Mouse (Mus musculus) brain, embryonic 18.5 days (tissue): ENCODE data around the gene St6galnac3.

Experiments
- DNase-seq: peaks from one replicate; pipeline ENCODE4 v3.0.0-alpha.2; 2012; ENCODE audit warnings: low read depth, low spot score

The St6galnac3 gene

GRCm38 (mm10) chr3:153354186-153354987, 370.6 kb downstream of the St6galnac3 start:
- DNase-seq: no peak

DNA sequence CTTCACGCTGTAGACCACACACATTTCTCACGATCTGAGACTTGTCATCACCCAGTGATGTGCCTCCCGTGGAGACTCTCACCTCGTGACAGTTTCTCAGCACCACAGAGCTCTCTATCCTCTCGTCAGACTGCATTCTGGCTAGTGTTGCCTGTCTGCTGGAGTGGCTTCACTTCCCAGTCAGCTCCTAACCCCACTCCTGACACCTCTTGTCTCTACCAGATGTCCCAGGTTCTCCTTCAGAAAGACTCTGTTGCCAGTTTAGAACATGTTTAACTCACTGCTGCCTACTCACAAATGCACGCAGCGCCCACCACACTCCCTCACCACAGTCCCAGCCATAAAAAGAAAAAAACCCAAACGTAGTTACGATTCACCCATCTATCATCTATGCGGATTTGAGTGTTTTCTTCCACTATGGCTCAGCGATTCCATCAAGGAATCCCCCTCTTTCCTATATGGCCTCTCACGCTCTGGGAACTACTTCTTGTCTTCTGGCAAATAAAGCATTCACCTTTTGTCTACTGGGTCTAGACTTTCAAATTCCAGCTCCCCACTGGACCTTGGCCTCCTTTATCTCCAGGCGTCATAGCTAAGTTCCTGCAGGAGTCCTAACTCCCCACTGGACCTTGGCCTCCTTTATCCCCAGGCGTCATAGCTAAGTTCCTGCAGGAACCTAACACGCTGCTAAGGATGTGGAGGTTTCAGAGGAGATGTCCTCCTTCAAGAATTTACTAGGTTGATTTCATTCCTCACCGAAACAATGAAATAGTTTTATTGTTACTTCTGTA, 371.5 kb downstream of the St6galnac3 start:
- no peak for DNase-seq

DNA sequence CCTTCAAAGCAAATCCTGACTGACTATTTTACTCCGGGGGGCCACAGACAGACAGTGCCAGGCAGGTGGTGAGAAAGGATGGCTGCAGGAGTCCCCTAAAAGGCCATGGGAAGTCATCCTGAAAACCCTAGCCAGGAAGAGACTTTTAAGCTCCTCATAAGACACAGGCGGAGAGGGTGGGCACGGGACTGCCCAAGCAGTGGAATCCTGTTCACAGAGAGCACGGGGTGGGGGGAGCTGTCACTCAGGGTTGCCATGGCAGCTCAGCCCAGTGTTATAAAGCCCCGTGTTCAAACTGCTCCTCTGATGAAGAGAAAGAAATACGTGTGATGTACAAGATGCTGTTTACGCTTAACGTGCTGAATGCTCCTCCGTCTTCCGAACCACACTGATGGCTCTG, 375.0 kb downstream of the St6galnac3 start:
- no peak for DNase-seq

DNA sequence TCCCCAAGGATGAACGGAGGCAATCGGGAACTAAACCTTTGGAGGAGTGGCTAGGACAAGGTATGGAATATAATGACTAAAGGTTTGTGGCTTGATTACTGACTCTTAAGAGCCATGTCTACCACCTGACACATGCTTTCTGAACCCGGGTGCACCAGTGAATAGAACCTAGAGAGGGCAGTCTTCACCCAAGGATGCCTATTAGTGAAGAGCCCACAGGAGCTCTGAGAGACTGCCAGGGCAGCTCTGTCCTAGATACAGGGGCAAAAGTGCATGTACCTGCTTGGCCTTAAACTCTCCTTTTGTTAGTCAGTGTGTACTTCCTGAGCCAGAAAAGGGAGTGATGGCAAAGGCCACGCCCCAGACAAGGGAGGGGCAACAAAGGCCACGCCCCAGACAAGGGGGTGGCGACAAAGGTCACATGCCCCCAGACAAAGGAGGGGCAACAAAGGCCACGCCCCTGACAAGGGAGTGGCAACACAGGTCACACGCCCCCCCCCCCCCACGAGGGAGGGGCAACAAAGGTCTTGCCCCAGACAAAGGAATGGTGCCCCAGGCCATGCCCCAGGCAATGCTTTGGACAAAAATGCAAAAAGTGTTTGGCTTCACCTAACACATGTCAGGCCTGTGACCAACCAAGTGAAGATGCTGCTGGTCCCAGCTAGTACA, 376.0 kb downstream of the St6galnac3 start:
- no peak for DNase-seq

DNA sequence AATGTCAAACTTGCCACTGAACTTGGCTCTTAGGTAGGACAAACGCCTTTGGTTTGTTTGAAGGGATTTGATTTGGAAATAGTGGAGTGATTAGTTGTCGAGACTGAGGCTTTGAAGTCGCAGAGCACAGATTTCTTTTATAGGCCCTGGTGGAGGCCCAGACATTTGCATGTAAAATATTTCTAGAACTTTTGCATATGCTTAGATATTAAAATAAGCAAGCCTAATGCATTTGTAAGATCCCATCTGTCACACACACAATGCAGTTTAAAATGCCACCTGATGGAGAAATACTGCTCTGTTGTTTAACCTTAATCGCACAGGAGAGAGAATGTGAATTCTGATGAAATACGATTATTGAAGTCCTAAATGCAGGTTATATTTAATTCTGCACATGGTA, 380.0 kb downstream of the St6galnac3 start:
- no peak for DNase-seq

DNA sequence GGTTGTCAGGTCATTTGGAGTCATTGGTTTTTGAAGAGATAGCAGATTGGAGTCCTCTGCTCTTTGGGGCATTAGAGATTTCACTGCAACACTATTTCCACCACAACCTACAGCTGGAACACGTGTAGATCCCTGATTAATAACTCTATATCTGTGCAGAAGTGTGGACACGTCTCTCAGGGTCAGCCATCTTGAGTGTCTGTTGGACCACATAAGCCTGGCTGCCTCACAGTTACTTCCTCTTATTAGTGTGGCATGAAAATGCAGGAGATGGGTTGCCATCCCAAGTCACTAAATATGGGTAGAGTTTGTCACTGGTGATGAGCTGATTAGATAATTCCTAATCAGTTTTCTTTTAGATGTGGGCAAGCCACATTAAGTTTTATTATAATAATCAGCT, 385.0 kb downstream of the St6galnac3 start:
- DNase-seq: no peak

DNA sequence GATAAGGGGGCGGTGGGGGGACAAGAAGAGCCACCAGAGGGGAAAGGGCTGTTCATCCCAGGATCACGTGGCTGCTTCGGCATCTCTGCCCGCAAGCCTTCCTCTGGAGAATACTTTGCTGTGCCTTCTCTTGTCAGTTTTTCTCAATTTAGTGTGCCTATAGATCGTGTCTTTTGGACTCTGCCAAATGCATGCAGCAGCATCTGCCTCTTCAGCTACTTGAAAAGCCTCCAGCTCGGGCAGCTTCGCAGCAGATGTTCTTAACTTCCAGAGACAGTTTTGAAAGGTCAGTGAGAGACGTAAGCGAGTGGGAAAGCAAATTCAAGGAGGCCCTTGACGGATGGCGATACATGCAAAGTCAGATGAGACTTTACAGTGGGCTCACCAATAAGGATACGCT, 385.9 kb downstream of the St6galnac3 start:
- no peak for DNase-seq

DNA sequence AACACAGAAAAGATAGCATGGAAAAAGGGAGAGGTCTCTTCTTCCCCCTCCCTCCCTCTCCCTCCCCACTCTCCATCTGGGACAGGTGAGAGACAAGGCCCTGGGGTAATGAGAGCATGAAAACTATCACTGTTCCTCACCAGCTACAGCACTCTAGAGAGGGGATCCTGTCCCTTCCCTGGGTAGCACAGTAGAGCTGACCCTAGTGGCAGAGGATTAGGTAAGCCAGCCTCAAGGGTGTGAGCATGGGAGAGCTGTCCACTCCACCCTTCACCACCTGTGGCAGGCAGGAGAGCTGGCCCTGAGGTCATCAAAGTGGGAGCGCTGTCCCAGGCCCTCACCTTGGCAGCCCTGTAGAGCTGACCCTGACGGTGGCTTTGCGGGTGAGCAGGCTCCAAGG, 387.2 kb downstream of the St6galnac3 start:
- no peak for DNase-seq

DNA sequence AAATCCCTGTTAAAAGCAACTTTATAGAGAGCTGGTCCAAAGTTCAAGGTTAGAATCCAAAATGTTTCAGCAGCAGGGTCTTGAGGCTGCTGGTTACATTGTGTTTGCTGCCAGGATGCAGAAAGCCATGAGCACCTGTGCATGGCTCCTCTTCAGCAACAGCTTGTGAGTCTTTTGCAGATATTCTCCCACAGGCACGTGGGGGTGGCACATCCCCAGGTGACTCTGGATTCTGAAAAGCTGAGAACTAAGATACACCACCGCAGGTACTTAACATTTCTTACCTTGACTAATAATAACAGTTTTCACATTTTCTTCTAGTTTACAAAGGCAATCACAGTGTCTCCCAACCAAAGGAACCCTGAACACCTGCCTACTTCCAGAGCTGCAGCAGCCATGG, 387.8 kb downstream of the St6galnac3 start:
- no peak for DNase-seq

DNA sequence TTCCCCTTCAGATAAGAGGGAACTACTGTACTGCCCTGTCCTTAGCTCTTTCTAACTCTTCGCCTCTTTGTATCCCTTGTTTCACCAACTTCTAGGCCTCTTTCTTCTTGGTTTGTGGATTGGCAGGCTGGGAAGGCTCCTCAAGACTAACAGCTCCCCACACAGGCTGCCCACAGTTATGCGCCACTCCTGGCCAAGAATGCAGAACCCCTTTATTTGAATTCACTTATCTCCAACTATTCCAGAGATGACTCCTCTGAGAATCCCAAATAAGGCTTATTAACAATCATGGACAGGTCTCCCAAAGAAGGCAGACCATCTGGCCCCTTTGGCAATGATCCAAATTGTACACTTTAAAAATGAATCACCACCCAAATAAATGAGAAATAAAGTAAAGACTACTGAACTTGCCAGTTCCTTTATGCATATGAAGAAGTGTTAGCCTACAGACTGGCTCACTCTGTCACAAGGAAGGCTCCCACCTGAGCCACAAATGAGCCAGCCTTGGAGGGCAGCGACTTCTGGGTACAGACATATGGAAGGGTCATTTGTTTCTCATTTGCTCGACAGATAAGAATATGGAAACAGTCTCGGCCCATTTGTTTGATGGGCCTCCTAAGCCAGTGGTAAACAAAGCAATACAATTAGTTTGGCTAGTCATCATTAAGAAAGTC, 390.7 kb downstream of the St6galnac3 start:
- no peak for DNase-seq

- DNase-seq: no peak
Measured at GRCm38 (mm10) chr3:153324307-153324706, 400.7 kb downstream of the St6galnac3 start.

- no peak for DNase-seq
Measured at GRCm38 (mm10) chr3:153323446-153323845, 401.5 kb downstream of the St6galnac3 start.

GRCm38 (mm10) chr3:153313583-153313982, 411.4 kb downstream of the St6galnac3 start:
- no peak for DNase-seq

GRCm38 (mm10) chr3:153313167-153313566, 411.8 kb downstream of the St6galnac3 start:
- no peak for DNase-seq

- DNase-seq: no peak
Measured at GRCm38 (mm10) chr3:153312006-153312405, 413.0 kb downstream of the St6galnac3 start.

DNA sequence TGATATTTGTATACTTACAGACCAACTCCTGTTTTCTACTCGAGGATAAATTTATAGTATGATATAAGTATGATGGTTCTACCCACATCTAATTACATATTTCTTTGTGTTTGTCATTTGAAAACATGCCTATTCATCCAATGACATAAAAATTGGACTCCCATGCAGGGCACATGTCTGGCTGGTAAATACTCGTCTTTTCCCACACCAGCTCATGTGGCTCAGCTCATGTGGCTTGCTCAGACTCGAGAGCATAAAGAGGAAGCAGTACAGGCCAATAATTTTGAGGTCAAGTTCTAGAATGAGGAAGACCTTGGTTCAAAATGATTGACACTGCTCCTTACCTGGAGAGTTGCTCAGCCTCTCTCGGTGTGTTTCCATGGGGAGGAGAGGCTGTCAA, 416.6 kb downstream of the St6galnac3 start:
- no peak for DNase-seq

GRCm38 (mm10) chr3:153305153-153305552, 419.8 kb downstream of the St6galnac3 start:
- no peak for DNase-seq

GRCm38 (mm10) chr3:153302376-153302775, 422.6 kb downstream of the St6galnac3 start:
- DNase-seq: no peak

DNA sequence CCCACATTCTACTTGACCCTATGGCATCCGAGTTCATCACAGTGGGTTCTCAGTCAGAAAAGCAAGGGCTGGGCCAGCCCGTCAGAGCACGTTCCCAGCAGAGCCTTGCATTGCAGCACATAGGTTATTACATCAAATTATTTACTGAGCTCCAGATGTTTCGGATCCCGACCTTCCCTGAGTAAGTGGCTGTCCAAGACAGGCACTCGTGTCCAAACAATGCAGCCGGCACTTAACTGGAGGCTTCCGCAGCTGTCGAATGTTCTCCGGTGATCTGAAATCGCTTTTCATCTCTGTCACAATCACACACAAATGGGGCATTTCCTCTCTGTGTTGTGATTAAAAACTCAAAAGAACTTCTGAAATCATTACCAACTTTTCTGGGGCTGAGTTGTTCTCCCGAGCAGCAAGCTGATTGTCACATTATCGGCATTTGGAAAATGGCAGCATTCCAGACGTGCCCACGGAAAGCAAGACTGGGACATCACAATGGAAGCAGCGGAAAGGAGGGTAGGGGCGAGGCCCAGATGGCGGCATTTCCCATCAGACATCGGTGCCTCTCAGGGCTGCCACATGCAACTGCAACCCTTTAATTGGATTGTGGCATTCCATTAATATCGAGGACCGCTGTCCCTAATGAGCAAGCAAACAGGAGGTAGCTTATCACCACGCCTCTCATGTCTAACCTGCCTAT, 428.5 kb downstream of the St6galnac3 start:
- DNase-seq: no peak

DNA sequence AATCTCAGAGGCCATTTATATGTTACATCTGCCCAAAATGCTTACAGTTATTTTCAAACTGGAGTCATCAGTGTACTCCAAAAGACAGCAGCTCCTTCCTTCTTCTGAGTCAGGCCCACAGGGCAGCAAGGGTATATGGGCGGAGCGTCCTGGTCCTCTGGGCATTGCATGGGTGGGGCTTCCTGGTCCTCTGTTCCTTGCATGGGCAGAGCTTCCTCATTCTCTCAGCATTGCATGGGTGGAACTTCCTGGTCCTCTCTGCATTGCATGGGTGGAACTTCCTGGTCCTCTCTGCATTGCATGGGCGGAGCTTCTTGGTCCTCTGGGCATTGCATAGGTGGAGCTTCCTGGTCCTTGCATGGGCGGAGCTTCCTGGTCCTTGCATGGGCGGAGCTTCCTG, 432.1 kb downstream of the St6galnac3 start:
- DNase-seq: no peak

DNA sequence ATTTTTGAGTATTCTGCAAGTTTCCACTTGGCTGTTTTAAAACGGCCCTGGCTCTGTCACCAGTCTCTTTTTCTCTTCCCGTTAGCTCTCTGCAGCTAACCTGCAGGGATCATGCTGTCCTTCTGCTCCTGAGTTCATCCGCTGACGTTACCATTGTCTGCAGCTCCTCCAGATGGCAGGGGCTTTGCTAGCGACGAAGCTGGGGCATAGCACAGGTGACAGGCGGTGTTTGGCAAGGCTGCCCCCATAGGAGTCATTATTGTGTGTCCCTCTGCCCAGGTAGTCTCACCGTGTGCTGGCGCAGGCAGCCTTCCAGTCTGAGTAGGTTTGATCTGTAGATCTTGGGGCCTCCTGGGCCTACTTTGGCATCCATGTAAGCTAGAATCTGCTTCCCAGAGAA, 432.6 kb downstream of the St6galnac3 start:
- no peak for DNase-seq
